Mouse (Mus musculus) embryonic stem cell, embryonic (primary cell): Measurements from ENCODE around the gene Apoc4.

Source experiments
- CTCF ChIA-PET, 4 experiments: fragments of 300-600 bp in 2 of 4; fragments of 350-600 bp in 2 of 4; sonication (Branson Sonifier 250); formaldehyde crosslinking; loops; one replicate each; lab custom pipeline; 2022; ENCODE audit warnings: inconsistent platforms in 2 of 4; lab: Charles Lee
- POLR2A ChIA-PET, 4 experiments: fragments of 300-600 bp in 2 of 4; fragments of 350-600 bp in 2 of 4; sonication (Branson Sonifier 250); formaldehyde crosslinking; loops; one replicate each; lab custom pipeline; 2022; ENCODE audit warnings: antibody characterized with exemption in 4 of 4, inconsistent platforms in 1 of 4; lab: Charles Lee

Apoc4 gene

GRCm38 (mm10) chr7:19635074-19635827, 46.0 kb downstream of the Apoc4 start:
- POLR2A ChIA-PET: interaction anchor here in 3 of 4 experiments (1.1 to 1.9 kb wide), 8 partner anchors 10 to 30 kb away, joined by 3 to 6 read pairs (median 4); partner anchors contain the start of gene Clptm1 (in 1 of the 3)

DNA sequence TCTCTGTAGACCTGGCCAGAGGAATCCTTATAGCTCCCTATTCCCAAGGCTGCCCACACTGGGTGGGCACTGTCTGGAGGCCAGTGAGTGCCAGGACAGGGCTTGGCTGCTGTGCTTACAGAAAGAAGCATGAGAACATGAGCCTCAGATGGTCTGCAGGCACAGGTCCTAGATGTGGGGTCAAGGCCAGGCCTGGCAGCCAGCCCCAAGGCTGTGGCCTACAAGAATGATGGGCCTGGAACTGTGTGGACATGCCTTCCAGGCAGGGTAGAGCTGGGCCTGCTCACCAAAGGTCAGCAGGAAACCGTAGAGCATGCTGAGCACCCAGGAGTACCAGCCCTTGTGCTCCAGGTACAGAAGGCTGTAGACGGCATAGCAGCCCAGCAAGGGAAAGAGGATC, 46.7 kb downstream of the Apoc4 start:
- CTCF ChIA-PET: no interaction called here
- POLR2A ChIA-PET: interaction anchor here in 2 of 4 experiments (0.6 to 1.9 kb wide), 9 partner anchors 8 to 45 kb away, joined by 3 to 6 read pairs (median 4); partner anchors contain the start of gene Clptm1 (in 1 of the 2)

More at GRCm38 (mm10) chr7:19635074-19635827, 46.0 kb downstream of the Apoc4 start:
- CTCF ChIA-PET: interaction anchor here in 1 of 4 experiments (0.9 kb wide), 1 partner anchor 45 kb away, joined by 3 read pairs; no protein-coding TSS in a partner anchor

DNA sequence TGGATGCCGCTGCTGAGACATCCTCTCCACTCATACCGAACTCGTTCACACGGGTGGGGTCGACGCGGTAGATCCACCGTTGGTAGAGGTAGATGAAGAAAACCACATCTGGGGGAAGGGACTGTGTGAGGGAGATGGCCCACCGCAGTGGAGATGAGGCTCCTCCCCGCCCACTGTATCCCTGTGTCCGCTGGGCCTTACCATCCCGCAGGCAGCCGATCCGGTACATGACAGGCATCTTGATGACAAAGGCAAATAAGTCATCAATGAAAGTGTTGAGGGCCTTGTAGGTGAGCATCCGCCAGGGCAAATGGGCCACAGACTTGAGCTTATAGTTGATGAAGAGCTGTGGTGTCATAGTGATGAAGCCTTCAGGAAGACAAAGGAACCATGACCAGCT, 47.4 kb downstream of the Apoc4 start:
- CTCF ChIA-PET: interaction anchor here in 1 of 4 experiments (0.9 kb wide), 1 partner anchor 35 kb away, joined by 3 read pairs; no protein-coding TSS in a partner anchor

DNA sequence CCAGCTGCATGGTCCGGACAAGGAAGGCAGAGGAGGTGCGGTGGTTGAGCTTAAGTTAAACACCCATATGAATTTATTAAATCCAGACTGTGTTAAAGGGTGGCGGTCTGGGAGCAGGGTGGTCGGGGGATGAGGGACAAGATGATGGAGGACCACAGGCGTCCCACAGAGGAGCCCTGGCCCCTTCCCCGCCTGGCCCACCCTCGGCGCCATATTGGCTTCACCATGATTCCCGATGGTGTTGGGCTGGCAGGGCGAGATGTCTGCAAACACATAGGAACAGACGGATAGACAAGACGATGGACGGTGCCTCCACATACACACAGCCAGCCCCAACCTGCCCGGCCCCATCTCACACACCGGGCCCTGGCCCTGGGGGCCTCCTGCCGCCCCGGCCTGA, 48.1 kb downstream of the Apoc4 start:
- POLR2A ChIA-PET: interaction anchor here in 2 of 4 experiments (0.6 to 1.9 kb wide), 3 partner anchors 9 to 164 kb away, joined by 3 to 5 read pairs (median 3); no protein-coding TSS in a partner anchor

More for the DNA sequence above, 47.4 kb downstream of the Apoc4 start:
- POLR2A ChIA-PET: interaction anchor here in 2 of 4 experiments (0.5 to 1.9 kb wide), 7 partner anchors 9 to 45 kb away, joined by 3 to 6 read pairs (median 4); no protein-coding TSS in a partner anchor

GRCm38 (mm10) chr7:19632720-19633119, 48.6 kb downstream of the Apoc4 start:
- POLR2A ChIA-PET: interaction anchor here in 1 of 4 experiments (0.6 kb wide), 2 partner anchors 16 to 164 kb away, joined by 3 read pairs; no protein-coding TSS in a partner anchor

More for the DNA sequence above, 48.1 kb downstream of the Apoc4 start:
- CTCF ChIA-PET: interaction anchor here in 1 of 4 experiments (0.7 kb wide), 1 partner anchor 36 kb away, joined by 3 read pairs; no protein-coding TSS in a partner anchor

DNA sequence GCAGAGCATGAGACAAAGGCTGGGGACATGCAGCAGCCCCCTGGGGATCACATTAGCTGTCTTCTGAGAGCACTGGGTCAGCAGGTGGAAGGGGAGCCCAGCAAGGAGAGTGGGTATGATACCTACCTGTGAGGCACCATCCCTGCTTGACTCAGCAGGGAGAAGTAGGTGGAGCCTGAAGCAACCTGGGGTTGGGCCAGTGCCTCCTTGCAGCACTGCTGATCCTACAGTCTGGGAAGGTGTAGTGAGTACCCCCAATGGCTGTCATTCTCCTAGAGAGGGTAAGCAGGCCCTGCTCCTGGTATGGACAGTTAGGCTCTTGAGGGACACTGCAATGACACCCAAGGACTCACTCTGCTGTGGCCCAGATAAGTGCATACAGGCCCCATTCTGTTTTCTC, 49.0 kb downstream of the Apoc4 start:
- ChIA-PET CTCF (no interaction called here), POLR2A (interaction anchor here in 2 of 4 experiments (0.6 to 1.3 kb wide), 3 partner anchors 9 to 31 kb away, joined by 3 to 5 read pairs (median 3); no protein-coding TSS in a partner anchor)

More at GRCm38 (mm10) chr7:19632720-19633119, 48.6 kb downstream of the Apoc4 start:
- CTCF ChIA-PET: interaction anchor here in 1 of 4 experiments (0.7 kb wide), 1 partner anchor 36 kb away, joined by 3 read pairs; no protein-coding TSS in a partner anchor

- ChIA-PET POLR2A (interaction anchor here in 3 of 4 experiments (0.6 to 6.3 kb wide), 47 partner anchors 8 to 706 kb away, joined by 3 to 42 read pairs (median 4); partner anchors contain the start of genes Apoe (in 2 of the 3), Clptm1 (in 2 of the 3), Tomm40 (in 2 of the 3) and Clasrp (in 1 of the 3)), CTCF (interaction anchor here in 3 of 4 experiments (0.9 to 2.2 kb wide), 9 partner anchors 10 to 72 kb away, joined by 3 to 19 read pairs (median 3); no protein-coding TSS in a partner anchor)
These were observed 51.9 kb downstream of the Apoc4 start, which contains the start of gene Relb for GRCm38 (mm10) chr7:19629361-19629734. TSS of gene Relb (minus strand) at chr7:19629438.

GRCm38 (mm10) chr7:19628536-19629360, 52.5 kb downstream of the Apoc4 start:
- CTCF ChIA-PET: interaction anchor here in 3 of 4 experiments (0.5 to 2.2 kb wide), 27 partner anchors 8 to 606 kb away, joined by 3 to 19 read pairs (median 3); partner anchors contain the start of genes Cblc (in 1 of the 3) and Clptm1 (in 1 of the 3)
- POLR2A ChIA-PET: interaction anchor here in 3 of 4 experiments (0.5 to 6.3 kb wide), 88 partner anchors 9 to 705 kb away, joined by 3 to 42 read pairs (median 4); partner anchors contain the start of genes Apoe (in 2 of the 3), Clptm1 (in 2 of the 3), Tomm40 (in 2 of the 3) and Apoc1 (in 1 of the 3)

DNA sequence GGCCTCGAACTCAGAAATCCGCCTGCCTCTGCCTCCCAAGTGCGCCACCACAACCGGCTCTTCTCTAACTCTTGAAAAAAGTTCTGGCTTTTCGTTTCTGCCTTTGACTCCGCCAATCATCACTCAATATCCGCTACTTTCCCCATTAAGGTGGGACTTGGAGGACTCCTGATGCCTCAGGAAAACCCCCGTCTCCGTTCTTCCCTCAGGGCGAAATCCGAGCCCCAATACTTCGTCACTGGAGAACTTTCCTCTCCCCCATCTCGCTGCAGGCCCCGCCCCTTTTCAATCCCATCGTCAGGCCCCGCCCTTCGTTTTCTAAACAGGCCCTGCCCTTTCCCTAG, 53.1 kb downstream of the Apoc4 start:
- ChIA-PET POLR2A (interaction anchor here in 3 of 4 experiments (0.6 to 6.3 kb wide), 66 partner anchors 9 to 534 kb away, joined by 3 to 42 read pairs (median 4); partner anchors contain the start of genes Apoc1 (in 2 of the 3), Apoe (in 2 of the 3), Bcam (in 1 of the 3) and Bloc1s3 (in 1 of the 3)), CTCF (interaction anchor here in 3 of 4 experiments (0.6 to 2.2 kb wide), 17 partner anchors 9 to 605 kb away, joined by 3 to 19 read pairs (median 4); partner anchors contain the start of gene Cblc (in 1 of the 3))
